ENCODE assay signal across 26 mouse cellular contexts in the genomic region with DNA sequence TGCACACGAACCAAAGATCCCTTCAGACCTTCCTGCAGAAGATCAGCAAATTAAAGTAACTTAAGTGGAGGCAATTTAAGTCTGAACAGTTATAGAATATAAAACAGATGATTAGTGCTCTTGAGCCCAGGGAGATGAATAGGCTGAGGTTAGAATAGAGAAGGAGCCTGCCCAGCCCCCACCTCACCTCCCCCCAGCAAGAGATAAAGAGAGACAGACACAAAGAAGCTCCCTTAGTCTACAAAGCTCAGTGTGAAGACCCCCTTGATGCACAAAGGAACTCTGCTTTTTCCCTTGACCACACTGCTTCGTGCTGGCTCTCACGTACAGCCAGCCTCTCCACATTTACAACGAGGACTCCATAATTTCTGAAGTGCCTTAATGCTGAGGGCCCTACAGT.
DNase-seq lines count a peak whose midpoint lies in the region; ATAC-seq and TF ChIP-seq lines count a peak whose summit lies in the region.
"Had no signal": no experiment of that assay in that cellular context is flagged by ENCODE, and none has a peak within 500 bp of the region (broad histone marks: within the 10 kb centered on the region; RNA-seq: fewer than 3 reads in every experiment).

No protein-coding gene starts in this region.

- H3K9me3 ChIP-seq in forebrain, embryonic 10.5 days: peaks cover 14% of the 10 kb centered on the region; the same call in 1 of the 2 replicates
- H3K9me3 ChIP-seq in forebrain, postnatal 0 days (ENCODE audit: low read length): no peaks in the 10 kb centered on the region
- H3K9me3 ChIP-seq in forebrain, embryonic 12.5 days: no peaks in the 10 kb centered on the region; the same call in 1 of the 2 replicates
- H3K9me3 ChIP-seq in hindbrain, embryonic 12.5 days (replicated peaks): 0 out of 2 replicates have a peak, but pooled peaks cover 3% of the 10 kb centered on the region
- peaks cover 3% of the 10 kb centered on the region; the same call in 1 of the 2 replicates for H3K9me3 ChIP-seq in midbrain, embryonic 14.5 days (ENCODE audit: control insufficient read depth, low read length)
- H3K9me3 ChIP-seq: embryonic facial prominence, embryonic 13.5 days; heart, embryonic 15.5 days; liver, embryonic 13.5 days; megakaryocyte, embryonic 14.5 days; stomach, embryonic 15.5 days had no signal

- 46% methylated on average over 4 of the region's 4 CpGs for WGBS in forebrain, embryonic 10.5 days
- WGBS in forebrain, postnatal 0 days: 40% methylated on average over 4 of the region's 4 CpGs
- WGBS in forebrain, embryonic 12.5 days: 38% methylated on average over 4 of the region's 4 CpGs
- WGBS in hindbrain, embryonic 12.5 days: 38% methylated on average over 4 of the region's 4 CpGs
- WGBS in midbrain, embryonic 14.5 days: 40% methylated on average over 4 of the region's 4 CpGs

- no peak for TF ChIP-seq CTCF in forebrain, postnatal 0 days (IDR thresholded peaks at IDR 0.05; ENCODE audit: low read depth)

- no peak overlapping the region for H3K9ac ChIP-seq in forebrain, postnatal 0 days
- no peak overlapping the region for H3K9ac ChIP-seq in forebrain, embryonic 12.5 days
- no peak overlapping the region for H3K9ac ChIP-seq in hindbrain, embryonic 12.5 days
- H3K9ac ChIP-seq in midbrain, embryonic 14.5 days (replicated peaks; ENCODE audit: low read length): no peak overlapping the region
- H3K9ac ChIP-seq: embryonic facial prominence, embryonic 13.5 days; heart, embryonic 15.5 days; liver, embryonic 13.5 days; stomach, embryonic 15.5 days had no signal

- peaks cover 22% of the 10 kb centered on the region for H3K4me1 ChIP-seq in forebrain, embryonic 10.5 days
- H3K4me1 ChIP-seq in forebrain, postnatal 0 days (ENCODE audit: insufficient read depth): no peaks in the 10 kb centered on the region
- 0 out of 2 replicates have a peak, but pooled peaks cover 5% of the 10 kb centered on the region for H3K4me1 ChIP-seq in forebrain, embryonic 12.5 days
- H3K4me1 ChIP-seq in hindbrain, embryonic 12.5 days: no peaks in the 10 kb centered on the region
- no peaks in the 10 kb centered on the region for H3K4me1 ChIP-seq in midbrain, embryonic 14.5 days (ENCODE audit: control insufficient read depth, insufficient read depth, low read length)
- H3K4me1 ChIP-seq: embryonic facial prominence, embryonic 13.5 days; heart, embryonic 15.5 days; liver, embryonic 13.5 days; megakaryocyte, embryonic 14.5 days; stomach, embryonic 15.5 days had no signal

- H3K4me3 ChIP-seq in forebrain, embryonic 10.5 days: no peak overlapping the region
- H3K4me3 ChIP-seq in forebrain, postnatal 0 days (ENCODE audit: low read depth, low read length): no peak overlapping the region
- no peak overlapping the region for H3K4me3 ChIP-seq in forebrain, embryonic 12.5 days (replicated peaks)
- no peak overlapping the region for H3K4me3 ChIP-seq in hindbrain, embryonic 12.5 days
- no peak overlapping the region for H3K4me3 ChIP-seq in midbrain, embryonic 14.5 days (replicated peaks; ENCODE audit: low read depth, low read length)
- H3K4me3 ChIP-seq: embryonic facial prominence, embryonic 13.5 days; erythroblast, embryonic 14.5 days; heart, embryonic 15.5 days; left cerebral cortex, adult 2 months; liver, embryonic 13.5 days; megakaryocyte, embryonic 14.5 days; myocyte; stomach, embryonic 15.5 days had no signal

- peak overlapping the region; percentile 70; the same call in 1 of the 2 replicates for H3K27ac ChIP-seq in forebrain, embryonic 10.5 days
- H3K27ac ChIP-seq in forebrain, postnatal 0 days (ENCODE audit: low read depth, low read length): no peak overlapping the region
- peak overlapping the region; percentile 47 for H3K27ac ChIP-seq in forebrain, embryonic 12.5 days
- H3K27ac ChIP-seq in hindbrain, embryonic 12.5 days: 0 out of 2 replicates have a peak overlapping the region, but pooled peaks have one; percentile 1
- peak overlapping the region; percentile 49; the same call in 1 of the 2 replicates for H3K27ac ChIP-seq in midbrain, embryonic 14.5 days (replicated peaks; ENCODE audit: low read depth, low read length)
- H3K27ac ChIP-seq: embryonic facial prominence, embryonic 13.5 days; heart, embryonic 15.5 days; left cerebral cortex, adult 2 months; liver, embryonic 13.5 days; stomach, embryonic 15.5 days had no signal

- ATAC-seq in forebrain, postnatal 0 days: no peak
- peak; percentile 88 for ATAC-seq in forebrain, embryonic 12.5 days (ENCODE audit: low FRiP score)
- no peak for ATAC-seq in hindbrain, embryonic 12.5 days (ENCODE audit: low FRiP score)
- ATAC-seq in midbrain, embryonic 14.5 days (ENCODE audit: low FRiP score, low TSS enrichment): peak; percentile 34; the same call in 1 of the 2 replicates
- ATAC-seq: inflammation-experienced regulatory T-cells, adult 6 months had no signal

- no peak for DNase-seq in forebrain, embryonic 10.5 days (ENCODE audit: extremely low spot score, low spot score)
- no peak for DNase-seq in forebrain, postnatal 0 days
- DNase-seq in midbrain, embryonic 14.5 days: peak; percentile 32
- DNase-seq in spleen, postnatal 10 days (ENCODE audit: low spot score in 2 of 2): no peak
- no peak for DNase-seq in urinary bladder, adult 2 months (ENCODE audit: low spot score)
- DNase-seq in kidney, adult 18-20 months: no peak
- DNase-seq: cerebellum, adult 2 months; cerebellum, postnatal 36 days; heart, postnatal 36 days; kidney, adult 8-10 months; kidney, postnatal 10 days; liver, embryonic 13.5 days; lung, adult 2 months; right cerebral cortex, adult 18-20 months; right cerebral cortex, postnatal 4 days; thymus, postnatal 36 days had no signal

- H3K27me3 ChIP-seq in forebrain, embryonic 10.5 days (ENCODE audit: poor library complexity, severe bottlenecking): no peaks in the 10 kb centered on the region
- no peaks in the 10 kb centered on the region for H3K27me3 ChIP-seq in forebrain, postnatal 0 days (ENCODE audit: insufficient read depth, low read length)
- no peaks in the 10 kb centered on the region for H3K27me3 ChIP-seq in forebrain, embryonic 12.5 days
- H3K27me3 ChIP-seq in hindbrain, embryonic 12.5 days: no peaks in the 10 kb centered on the region
- H3K27me3 ChIP-seq in midbrain, embryonic 14.5 days (ENCODE audit: control insufficient read depth, insufficient read depth, low read length): no peaks in the 10 kb centered on the region
- H3K27me3 ChIP-seq: embryonic facial prominence, embryonic 13.5 days; heart, embryonic 15.5 days; liver, embryonic 13.5 days; megakaryocyte, embryonic 14.5 days; stomach, embryonic 15.5 days had no signal

- H3K4me2 ChIP-seq in forebrain, postnatal 0 days (ENCODE audit: low read depth): no peak overlapping the region
- H3K4me2 ChIP-seq in forebrain, embryonic 12.5 days: no peak overlapping the region
- H3K4me2 ChIP-seq in hindbrain, embryonic 12.5 days (replicated peaks): no peak overlapping the region
- H3K4me2 ChIP-seq in midbrain, embryonic 14.5 days (ENCODE audit: low read length): no peak overlapping the region
- H3K4me2 ChIP-seq: embryonic facial prominence, embryonic 13.5 days; heart, embryonic 15.5 days; liver, embryonic 13.5 days; stomach, embryonic 15.5 days had no signal

- H3K36me3 ChIP-seq in forebrain, embryonic 10.5 days (replicated peaks): no peaks in the 10 kb centered on the region
- H3K36me3 ChIP-seq in forebrain, postnatal 0 days (ENCODE audit: insufficient read depth): no peaks in the 10 kb centered on the region
- no peaks in the 10 kb centered on the region for H3K36me3 ChIP-seq in forebrain, embryonic 12.5 days (replicated peaks)
- H3K36me3 ChIP-seq in hindbrain, embryonic 12.5 days: no peaks in the 10 kb centered on the region
- H3K36me3 ChIP-seq in midbrain, embryonic 14.5 days (ENCODE audit: control insufficient read depth, insufficient read depth, low read length): no peaks in the 10 kb centered on the region
- H3K36me3 ChIP-seq: embryonic facial prominence, embryonic 13.5 days; heart, embryonic 15.5 days; liver, embryonic 13.5 days; stomach, embryonic 15.5 days had no signal

Comparison
In these comparisons a context has a peak if more than half of its experiments do, and no peak if none do; other contexts are left out.
1. ATAC-seq: peak in forebrain, embryonic 12.5 days (single experiment) and midbrain, embryonic 14.5 days (single experiment); none in forebrain, postnatal 0 days (single experiment) and hindbrain, embryonic 12.5 days (single experiment).